Mouse (Mus musculus): ENCODE results near the gene Crtam.

- TF ChIP-seq SMC3 (IDR thresholded peaks at IDR 0.05; ENCODE audit: low read depth, low read length) (no peak; the same call in 1 of the 2 replicates), CTCF (IDR thresholded peaks at IDR 0.05 in 2 of 3, conservative IDR thresholded peaks at IDR 0.05 in 1 of 3; ENCODE audit: control insufficient read depth in 1 of 3, insufficient read depth in 1 of 3, low read depth in 2 of 3, low read length in 3 of 3, poor library complexity in 1 of 3, severe bottlenecking in 1 of 3) (peak in 1 of 3 experiments; percentile 18; a peak in 2 of 6 replicates), EP300 (IDR thresholded peaks at IDR 0.05; ENCODE audit: low read depth in 1 of 2, low read length in 2 of 2) (no peak), POLR2A (IDR thresholded peaks at IDR 0.05; ENCODE audit: control insufficient read depth in 1 of 2, insufficient read depth in 1 of 2, low read depth in 1 of 2, low read length in 2 of 2, poor library complexity in 1 of 2) (no peak), TBP (IDR thresholded peaks at IDR 0.05; ENCODE audit: low read depth, low read length) (no peak)
Measured at GRCm38 (mm10) chr9:41029827-41030226, 25.4 kb upstream of the Crtam start.
